In the genomic region with DNA sequence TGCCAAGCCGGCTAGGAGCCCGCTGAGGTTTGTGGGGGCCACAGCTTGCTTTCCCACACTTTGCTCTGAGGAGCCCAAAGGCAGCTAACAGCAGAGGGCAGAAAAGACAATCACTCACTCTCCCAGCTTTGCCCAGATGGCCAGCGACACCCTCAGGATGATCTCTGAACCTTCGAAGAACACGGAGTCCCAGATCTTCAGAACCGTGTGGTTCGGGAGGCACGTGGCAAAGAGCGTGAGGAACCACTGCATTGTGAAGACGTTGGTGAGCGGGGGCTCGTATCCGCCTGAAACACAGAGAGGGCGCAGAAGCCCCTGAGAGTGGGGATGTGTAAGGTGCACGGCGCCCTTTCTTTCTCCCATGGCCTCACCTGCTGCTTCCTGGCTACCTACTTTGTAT, we compare ENCODE assay signal across 20 mouse cellular contexts. TPM values are rescaled to one million over a fixed set of nuclear protein-coding genes. Genes with fewer than 3 reads are reported as not detected.
A peak's percentile ranks its signal among the peaks of the same experiment; 100 is the strongest.
DNase-seq lines count a peak whose midpoint lies in the region; TF ChIP-seq lines count a peak whose summit lies in the region.
"Had no signal": no experiment of that assay in that cellular context is flagged by ENCODE, and none has a peak within 500 bp of the region (broad histone marks: within the 10 kb centered on the region; RNA-seq: fewer than 3 reads in every experiment).

No protein-coding gene starts in this region.

- no peak overlapping the region for H3K4me3 ChIP-seq in kidney, adult 2 months (ENCODE audit: insufficient read depth, low read depth, low read length)
- 0 out of 2 replicates have a peak overlapping the region, but pooled peaks have one; percentile 19 for H3K4me3 ChIP-seq in ES-Bruce4 (ENCODE audit: low read depth, low read length)
- H3K4me3 ChIP-seq in forebrain, embryonic 10.5 days, result no peak overlapping the region
- H3K4me3 ChIP-seq: heart, embryonic 13.5 days; layer of hippocampus, adult 2 months had no signal

- no peaks in the 10 kb centered on the region for H3K27me3 ChIP-seq in kidney, adult 2 months (replicated peaks; ENCODE audit: control insufficient read depth, insufficient read depth, low read length)
- no peaks in the 10 kb centered on the region for H3K27me3 ChIP-seq in ES-Bruce4 (ENCODE audit: control insufficient read depth, insufficient read depth, low read length, poor library complexity, severe bottlenecking)
- H3K27me3 ChIP-seq in forebrain, embryonic 10.5 days (ENCODE audit: poor library complexity, severe bottlenecking), result peaks cover 27% of the 10 kb centered on the region

- no peak overlapping the region for H3K27ac ChIP-seq in kidney, adult 2 months (ENCODE audit: insufficient read depth, low read depth, low read length)
- no peak overlapping the region for H3K27ac ChIP-seq in ES-Bruce4 (ENCODE audit: insufficient read depth, low read length)
- H3K27ac ChIP-seq in forebrain, embryonic 10.5 days, result no peak overlapping the region
- H3K27ac ChIP-seq: heart, embryonic 13.5 days; hindbrain, embryonic 14.5 days; kidney, postnatal 0 days; layer of hippocampus, adult 2 months; liver, embryonic 14.5 days had no signal

- DNase-seq in kidney, adult 2 months, result no peak
- DNase-seq in kidney, postnatal 25 days, result no peak
- DNase-seq in lung, postnatal 10 days, result peak; percentile 40
- DNase-seq in lung, postnatal 4 days, result no peak
- DNase-seq in naive thymus-derived CD4-positive, alpha-beta T cell, adult 2 months (ENCODE audit: low read depth), result peak; percentile 11
- no peak for DNase-seq in forebrain, embryonic 10.5 days (ENCODE audit: extremely low spot score, low spot score)
- DNase-seq: adrenal gland, postnatal 14 days; cerebellum, adult 11-12 months; cerebellum, postnatal 25 days; embryo, embryonic 11 days; layer of hippocampus, postnatal 36 days; lung, postnatal 14 days; retina, postnatal 1 day; thymus, adult 18-20 months had no signal

- WGBS in kidney, adult 2 months, result 83% methylated on average over 16 of the region's 16 CpGs
- 84% methylated on average over 16 of the region's 16 CpGs for WGBS in forebrain, embryonic 10.5 days

- H3K9me3 ChIP-seq in ES-Bruce4 (replicated peaks; ENCODE audit: control insufficient read depth, insufficient read depth, low read length, poor library complexity, severe bottlenecking), result no peaks in the 10 kb centered on the region
- H3K9me3 ChIP-seq in forebrain, embryonic 10.5 days, result no peaks in the 10 kb centered on the region
- H3K9me3 ChIP-seq: heart, embryonic 13.5 days had no signal

- TF ChIP-seq EP300 in ES-Bruce4 (IDR thresholded peaks at IDR 0.05; ENCODE audit: insufficient read depth, low read depth, low read length), result no peak

- TF ChIP-seq POLR2A in kidney, adult 2 months (IDR thresholded peaks at IDR 0.05; ENCODE audit: low read depth, low read length), result no peak
- TF ChIP-seq POLR2A in ES-Bruce4 (IDR thresholded peaks at IDR 0.05; ENCODE audit: insufficient read depth, low read length), result no peak

- H3K36me3 ChIP-seq in kidney, adult 2 months (ENCODE audit: control insufficient read depth, insufficient read depth, low read length), result no peaks in the 10 kb centered on the region
- no peaks in the 10 kb centered on the region for H3K36me3 ChIP-seq in ES-Bruce4 (ENCODE audit: control insufficient read depth, insufficient read depth, low read length, poor library complexity, severe bottlenecking)
- H3K36me3 ChIP-seq in forebrain, embryonic 10.5 days (replicated peaks), result peaks cover 3% of the 10 kb centered on the region; the same call in 1 of the 2 replicates
- H3K36me3 ChIP-seq: heart, embryonic 13.5 days had no signal

- TF ChIP-seq CTCF in kidney, adult 2 months (conservative IDR thresholded peaks at IDR 0.05; ENCODE audit: insufficient read depth, insufficient read length, low read depth, low read length), result 0 out of 2 replicates have a peak, but pooled peaks have one; percentile 17
- TF ChIP-seq CTCF in ES-Bruce4 (IDR thresholded peaks at IDR 0.05; ENCODE audit: low read depth, low read length), result peak; percentile 39

- no peak overlapping the region for H3K9ac ChIP-seq in ES-Bruce4 (ENCODE audit: low read depth, poor library complexity, severe bottlenecking)
- H3K9ac ChIP-seq: heart, embryonic 13.5 days; hindbrain, embryonic 14.5 days; liver, embryonic 14.5 days had no signal

- H3K4me1 ChIP-seq in kidney, adult 2 months (ENCODE audit: control insufficient read depth, insufficient read depth, low read length), result no peaks in the 10 kb centered on the region
- H3K4me1 ChIP-seq in ES-Bruce4 (ENCODE audit: control insufficient read depth, insufficient read depth, low read length), result no peaks in the 10 kb centered on the region
- peaks cover 30% of the 10 kb centered on the region for H3K4me1 ChIP-seq in forebrain, embryonic 10.5 days

RNA-seq across cellular contexts. Expression of a gene that starts 56.6 kb away (rescaled TPM):
- 1.0 and 1.2 TPM in 2 replicates for polyA plus RNA-seq in kidney, adult 2 months (2012; rRNA removed)
- polyA plus RNA-seq in ES-Bruce4 (2011; ENCODE audit: insufficient read depth, insufficient read length, low read depth, missing spikeins), result not detected in 2 replicates
- polyA plus RNA-seq in forebrain, embryonic 10.5 days (2016; fragmentation: Nextera tagmentation; extraction: Ambion mirVana), result 1.5 and 1.6 TPM in 2 replicates

Comparison
In these comparisons a context has a peak if more than half of its experiments do, and no peak if none do; other contexts are left out.
1. DNase-seq: peak in lung, postnatal 10 days (single experiment) and naive thymus-derived CD4-positive, alpha-beta T cell, adult 2 months (single experiment); none in kidney, adult 2 months (single experiment), kidney, postnatal 25 days (0 of 2), lung, postnatal 4 days (0 of 2) and forebrain, embryonic 10.5 days (single experiment).